Mouse (Mus musculus) limb, embryonic 14.5 days (tissue): ENCODE measurements around the gene Aen. TPM values are rescaled to one million over a fixed set of nuclear protein-coding genes. Genes with fewer than 3 reads are reported as not detected.

Source experiments
- ATAC-seq: fragments of 200-750 bp; cut with Nextera tagmentation; 2 replicates; pipeline ENCODE4 v1.8.0; 2017; ENCODE audit warnings: low read depth, moderate number of reproducible peaks, moderate TSS enrichment; ENCODE audit not compliant: low FRiP score
- DNase-seq: peaks from one replicate; pipeline ENCODE4 v3.0.0-alpha.2; 2015; ENCODE audit warnings: low spot score
- H3K27ac ChIP-seq: fragments of 300-500 bp; sonication (generic); replicated peaks from 2 replicates; pipeline ENCODE4 v1.5.1; 2014; ENCODE audit warnings: low read depth, mild to moderate bottlenecking, low read length, moderate library complexity, mixed read lengths
- H3K27me3 ChIP-seq: fragments of 300-500 bp; sonication (generic); 2 replicates; pipeline ENCODE4 v1.6.1; 2014; ENCODE audit warnings: low read length, mixed read lengths; ENCODE audit not compliant: control insufficient read depth, insufficient read depth
- H3K36me3 ChIP-seq: fragments of 300-500 bp; sonication (generic); 2 replicates; pipeline ENCODE4 v1.6.1; 2014; ENCODE audit warnings: mild to moderate bottlenecking, low read length, moderate library complexity, mixed read lengths; ENCODE audit not compliant: control insufficient read depth, insufficient read depth
- H3K4me1 ChIP-seq: fragments of 300-500 bp; sonication (generic); 2 replicates; pipeline ENCODE4 v1.6.1; 2014; ENCODE audit warnings: antibody characterized with exemption, low read length, mixed read lengths; ENCODE audit not compliant: control insufficient read depth, insufficient read depth
- H3K4me2 ChIP-seq: fragments of 300-500 bp; sonication (generic); replicated peaks from 2 replicates; pipeline ENCODE4 v1.6.1; 2014; ENCODE audit warnings: low read depth, mild to moderate bottlenecking, low read length, moderate library complexity; ENCODE audit not compliant: severe bottlenecking
- H3K4me3 ChIP-seq: fragments of 300-500 bp; sonication (generic); replicated peaks from 2 replicates; pipeline ENCODE4 v1.5.1; 2014; ENCODE audit warnings: low read length
- H3K9ac ChIP-seq: fragments of 300-500 bp; sonication (generic); 2 replicates; pipeline ENCODE4 v1.6.1; 2014; ENCODE audit warnings: mild to moderate bottlenecking, low read depth, low read length, moderate library complexity; ENCODE audit not compliant: severe bottlenecking
- H3K9me3 ChIP-seq: fragments of 300-500 bp; sonication (generic); 2 replicates; pipeline ENCODE4 v1.6.1; 2016; ENCODE audit warnings: low read length; ENCODE audit not compliant: control insufficient read depth
- POLR2A ChIP-seq: fragments of 200-500 bp; IDR thresholded peaks from 2 replicates; pipeline ENCODE4 v1.8.0; 2012; ENCODE audit warnings: inconsistent platforms, mild to moderate bottlenecking, moderate library complexity, borderline replicate concordance; ENCODE audit not compliant: insufficient read depth, insufficient read length; ENCODE audit errors: extremely low read depth
- WGBS: fragments of 180-500 bp; shearing (Covaris S2); extraction: QIAGEN DNeasy Blood & Tissue Kit; methylation state at CpG from one replicate; pipeline ENCODE4 v1.1.7; 2014; 5-methylcytosine and 5-hydroxymethylcytosine counted together
- polyA plus RNA-seq, 2 experiments: library from polyadenylated mRNA; depleted of rRNA in 1 of 2; stranded (reverse) in 1 of 2; unstranded in 1 of 2; fragments of >200 nt; fragmentation: Nextera tagmentation in 1 of 2; extraction: Ambion mirVana in 1 of 2; gene quantifications; 2 replicates each; pipeline versions ENCODE4 v1.2.1 to v1.2.3; 2012 to 2014

Gene Aen
- polyA plus RNA-seq, 2 experiments: 29.2 to 34.1 TPM

GRCm38 (mm10) chr7:78914545-78914845 is 18.8 kb downstream of the Aen start:
- H3K27me3 ChIP-seq: no peaks in the 10 kb centered on the region
- ATAC-seq (no peak), DNase-seq (no peak)
- peaks cover 8% of the 10 kb centered on the region; the same call in 1 of the 2 replicates for H3K4me1 ChIP-seq
- no peak for TF ChIP-seq POLR2A
- no peak overlapping the region for H3K4me2 ChIP-seq
- WGBS: 53% methylated on average over 3 of the region's 3 CpGs
- no peak overlapping the region for H3K27ac ChIP-seq
- no peak overlapping the region for H3K4me3 ChIP-seq
- H3K9me3 ChIP-seq: no peaks in the 10 kb centered on the region
- no peak overlapping the region for H3K9ac ChIP-seq
- H3K36me3 ChIP-seq: peaks cover 5% of the 10 kb centered on the region; the same call in 1 of the 2 replicates

GRCm38 (mm10) chr7:78914896-78915510 is 19.3 kb downstream of the Aen start:
- Histone ChIP-seq H3K4me2 (no peak overlapping the region), H3K27ac (no peak overlapping the region), H3K4me1 (peaks cover 8% of the 10 kb centered on the region; the same call in 1 of the 2 replicates), H3K4me3 (no peak overlapping the region), H3K9ac (no peak overlapping the region), H3K36me3 (peaks cover under 1% of the 10 kb centered on the region; the same call in 1 of the 2 replicates), H3K27me3 (no peaks in the 10 kb centered on the region), H3K9me3 (no peaks in the 10 kb centered on the region)
- no peak for TF ChIP-seq POLR2A
- 78% methylated on average over 11 of the region's 11 CpGs for WGBS
- ATAC-seq (no peak), DNase-seq (no peak)

- DNase-seq: no peak
- H3K36me3 ChIP-seq: no peaks in the 10 kb centered on the region
- H3K9ac ChIP-seq: no peak overlapping the region
- no peaks in the 10 kb centered on the region for H3K9me3 ChIP-seq
- no peaks in the 10 kb centered on the region for H3K27me3 ChIP-seq
- no peak for ATAC-seq
- H3K4me2 ChIP-seq: no peak overlapping the region
- no peak for TF ChIP-seq POLR2A
- no peak overlapping the region for H3K27ac ChIP-seq
- no peak overlapping the region for H3K4me3 ChIP-seq
- H3K4me1 ChIP-seq: peaks cover 4% of the 10 kb centered on the region; the same call in 1 of the 2 replicates
- WGBS: 30% methylated on average over 4 of the region's 4 CpGs
Measured at GRCm38 (mm10) chr7:78918686-78919085, 23.0 kb downstream of the Aen start.

- ATAC-seq (no peak), DNase-seq (no peak)
- Histone ChIP-seq H3K27ac (no peak overlapping the region), H3K36me3 (no peaks in the 10 kb centered on the region), H3K9ac (no peak overlapping the region), H3K4me3 (no peak overlapping the region), H3K9me3 (no peaks in the 10 kb centered on the region), H3K4me2 (no peak overlapping the region), H3K4me1 (peaks cover 13% of the 10 kb centered on the region; the same call in 1 of the 2 replicates), H3K27me3 (no peaks in the 10 kb centered on the region)
- TF ChIP-seq POLR2A: no peak
- WGBS: 76% methylated on average over 7 of the region's 7 CpGs
Measured at GRCm38 (mm10) chr7:78922506-78922905, 26.9 kb downstream of the Aen start.

GRCm38 (mm10) chr7:78924300-78924699 is 28.6 kb downstream of the Aen start:
- no peak for TF ChIP-seq POLR2A
- peak; percentile 66; the same call in 1 of the 2 replicates for ATAC-seq

GRCm38 (mm10) chr7:78924796-78925195 is 29.1 kb downstream of the Aen start:
- no peak for DNase-seq
- peak; percentile 48; the same call in 1 of the 2 replicates for ATAC-seq
- Histone ChIP-seq H3K27me3 (no peaks in the 10 kb centered on the region), H3K27ac (no peak overlapping the region), H3K4me2 (no peak overlapping the region), H3K36me3 (no peaks in the 10 kb centered on the region), H3K4me1 (peaks cover 13% of the 10 kb centered on the region; the same call in 1 of the 2 replicates), H3K4me3 (no peak overlapping the region), H3K9me3 (no peaks in the 10 kb centered on the region), H3K9ac (no peak overlapping the region)
- 64% methylated on average over 7 of the region's 7 CpGs for WGBS
- TF ChIP-seq POLR2A: no peak

More at GRCm38 (mm10) chr7:78924300-78924699, 28.6 kb downstream of the Aen start:
- Histone ChIP-seq H3K36me3 (no peaks in the 10 kb centered on the region), H3K9ac (no peak overlapping the region), H3K4me1 (peaks cover 13% of the 10 kb centered on the region; the same call in 1 of the 2 replicates), H3K4me3 (no peak overlapping the region), H3K27me3 (no peaks in the 10 kb centered on the region), H3K27ac (no peak overlapping the region), H3K9me3 (no peaks in the 10 kb centered on the region), H3K4me2 (no peak overlapping the region)
- 15% methylated on average over 6 of the region's 6 CpGs for WGBS
- DNase-seq: peak; percentile 89
